Mouse (Mus musculus): ENCODE measurements around the gene Sfrp2. TPM values are rescaled to one million over a fixed set of nuclear protein-coding genes. Genes with fewer than 3 reads are reported as not detected.

Sfrp2 gene
- polyA plus RNA-seq, 1 experiment = 0.67 TPM

- TF ChIP-seq POLR2A (IDR thresholded peaks at IDR 0.05; ENCODE audit: control insufficient read depth, low read depth, low read length) = no peak
- TF ChIP-seq CTCF (IDR thresholded peaks at IDR 0.05; ENCODE audit: control insufficient read depth, insufficient read depth, insufficient replicate concordance, low read depth, low read length) = no peak
- no peak overlapping the region for H3K4me3 ChIP-seq (ENCODE audit: control insufficient read depth, low read depth, low read length)
- H3K4me1 ChIP-seq (ENCODE audit: control insufficient read depth, insufficient read depth, low read length) = no peaks in the 10 kb centered on the region
- H3K36me3 ChIP-seq (ENCODE audit: control insufficient read depth, insufficient read depth, low read length) = no peaks in the 10 kb centered on the region
- no peak overlapping the region for H3K27ac ChIP-seq (ENCODE audit: control insufficient read depth, insufficient read depth, low read depth, low read length)
- H3K27me3 ChIP-seq (ENCODE audit: control insufficient read depth, insufficient read depth, low read length) = no peaks in the 10 kb centered on the region
Measured at GRCm38 (mm10) chr3:83811987-83812386, 45.9 kb downstream of the Sfrp2 start.

- no peaks in the 10 kb centered on the region for H3K27me3 ChIP-seq (ENCODE audit: control insufficient read depth, insufficient read depth, low read length)
- no peaks in the 10 kb centered on the region for H3K36me3 ChIP-seq (ENCODE audit: control insufficient read depth, insufficient read depth, low read length)
- H3K4me3 ChIP-seq (ENCODE audit: control insufficient read depth, low read depth, low read length) = no peak overlapping the region
- H3K27ac ChIP-seq (ENCODE audit: control insufficient read depth, insufficient read depth, low read depth, low read length) = no peak overlapping the region
- TF ChIP-seq CTCF (IDR thresholded peaks at IDR 0.05; ENCODE audit: control insufficient read depth, insufficient read depth, insufficient replicate concordance, low read depth, low read length) (no peak), POLR2A (IDR thresholded peaks at IDR 0.05; ENCODE audit: control insufficient read depth, low read depth, low read length) (no peak)
- no peaks in the 10 kb centered on the region for H3K4me1 ChIP-seq (ENCODE audit: control insufficient read depth, insufficient read depth, low read length)
Measured at GRCm38 (mm10) chr3:83812863-83813262, 46.7 kb downstream of the Sfrp2 start.

GRCm38 (mm10) chr3:83816372-83816925, 50.3 kb downstream of the Sfrp2 start:
- H3K36me3 ChIP-seq (ENCODE audit: control insufficient read depth, insufficient read depth, low read length) = no peaks in the 10 kb centered on the region
- TF ChIP-seq POLR2A (IDR thresholded peaks at IDR 0.05; ENCODE audit: control insufficient read depth, low read depth, low read length) (no peak), CTCF (IDR thresholded peaks at IDR 0.05; ENCODE audit: control insufficient read depth, insufficient read depth, insufficient replicate concordance, low read depth, low read length) (no peak)

GRCm38 (mm10) chr3:83823774-83824173, 57.7 kb downstream of the Sfrp2 start:
- Histone ChIP-seq H3K27ac (ENCODE audit: control insufficient read depth, insufficient read depth, low read depth, low read length) (no peak overlapping the region), H3K4me3 (ENCODE audit: control insufficient read depth, low read depth, low read length) (no peak overlapping the region), H3K27me3 (ENCODE audit: control insufficient read depth, insufficient read depth, low read length) (no peaks in the 10 kb centered on the region), H3K4me1 (ENCODE audit: control insufficient read depth, insufficient read depth, low read length) (no peaks in the 10 kb centered on the region), H3K36me3 (ENCODE audit: control insufficient read depth, insufficient read depth, low read length) (no peaks in the 10 kb centered on the region)
- TF ChIP-seq POLR2A (IDR thresholded peaks at IDR 0.05; ENCODE audit: control insufficient read depth, low read depth, low read length) (no peak), CTCF (IDR thresholded peaks at IDR 0.05; ENCODE audit: control insufficient read depth, insufficient read depth, insufficient replicate concordance, low read depth, low read length) (no peak)

More at GRCm38 (mm10) chr3:83816372-83816925, 50.3 kb downstream of the Sfrp2 start:
- H3K27ac ChIP-seq (ENCODE audit: control insufficient read depth, insufficient read depth, low read depth, low read length) = no peak overlapping the region
- no peaks in the 10 kb centered on the region for H3K27me3 ChIP-seq (ENCODE audit: control insufficient read depth, insufficient read depth, low read length)
- H3K4me3 ChIP-seq (ENCODE audit: control insufficient read depth, low read depth, low read length) = no peak overlapping the region
- H3K4me1 ChIP-seq (ENCODE audit: control insufficient read depth, insufficient read depth, low read length) = no peaks in the 10 kb centered on the region

Other genes with a start within 250 kb of the Sfrp2 start
- 0.14 and 0.21 TPM in 2 replicates for gene Tlr2, start 75.4 kb downstream of the Sfrp2 start, polyA plus RNA-seq (2012; rRNA removed)

Measured in testis, adult 2 months (tissue).